Mouse (Mus musculus): ENCODE results near the gene Axin1. TPM values are rescaled to one million over a fixed set of nuclear protein-coding genes. Genes with fewer than 3 reads are reported as not detected.

Gene Axin1
- polyA plus RNA-seq (2014; fragmentation: Illumina TruSeq; extraction: RNeasy Lipid Tissue Mini Kit (QIAGEN cat#74804); ENCODE audit: low read depth, low replicate concordance) = 15.7 TPM

DNA sequence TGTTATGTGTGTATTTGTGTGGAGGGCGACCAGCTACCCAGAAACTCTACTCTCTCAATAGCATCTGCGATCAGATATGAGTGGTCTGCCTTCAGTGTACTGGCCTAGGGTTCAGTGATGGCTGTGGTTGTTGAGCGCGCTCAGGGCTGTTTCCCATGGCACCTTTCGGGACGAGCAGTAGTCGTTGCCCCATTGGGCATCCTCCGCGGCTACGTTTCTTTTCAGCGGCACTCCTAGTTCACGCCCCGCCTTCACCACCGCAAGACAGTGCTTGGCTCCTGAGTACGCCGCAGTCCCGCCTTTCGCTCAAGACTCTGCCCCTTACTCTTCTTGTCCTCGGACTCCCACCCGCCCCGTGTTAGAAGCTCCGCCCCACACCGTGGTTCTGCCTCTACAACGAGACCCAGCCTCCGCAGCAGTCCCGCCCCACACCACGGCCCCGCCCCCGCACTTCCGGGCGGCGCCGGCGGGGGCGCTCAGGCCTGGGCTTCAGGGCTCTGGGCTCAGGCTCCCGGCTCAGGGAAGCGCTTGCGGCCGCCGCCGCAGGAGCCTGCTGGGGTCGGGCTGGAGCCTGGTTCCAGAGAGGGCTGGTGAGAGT is at the start of gene Axin1:
TSS of gene Axin1 (plus strand) at position 450 of the 598 bp plus-strand sequence.

DNA sequence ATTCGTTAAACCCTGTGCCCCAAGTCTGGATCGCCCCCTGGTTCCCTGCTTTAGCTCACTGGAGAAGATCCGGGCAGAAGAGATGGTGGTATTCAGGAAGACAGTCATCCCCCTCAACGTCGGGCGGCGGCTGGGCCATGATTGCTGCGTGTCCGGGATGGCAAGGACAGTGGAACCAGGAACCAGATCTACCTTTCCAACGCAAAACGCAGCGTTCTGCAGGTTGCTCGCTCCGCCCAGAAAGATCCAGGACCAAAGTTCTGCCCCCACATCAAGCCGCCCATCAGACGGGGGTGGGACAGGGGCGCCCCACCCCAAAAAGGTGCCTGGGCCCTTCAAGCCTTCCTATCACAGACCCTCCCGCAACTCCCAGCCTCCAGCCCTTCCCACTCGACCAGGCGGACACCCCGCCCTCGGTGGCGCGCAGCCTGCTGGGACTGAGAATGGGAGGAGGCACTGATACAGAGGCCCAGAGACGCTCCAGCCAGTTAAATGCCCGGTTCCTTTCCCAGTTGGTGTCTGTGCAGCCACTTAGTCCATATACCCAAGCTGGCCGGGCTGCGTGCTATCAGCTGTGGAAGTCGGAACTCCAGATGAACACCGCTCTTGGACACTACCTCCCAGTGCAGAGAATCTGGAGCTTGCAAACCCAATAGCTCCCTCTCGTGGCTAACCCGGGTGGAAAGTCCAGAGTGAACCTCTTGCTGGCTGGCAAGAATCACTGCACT is 48.4 kb upstream of the Axin1 start, which contains the start of gene Decr2:
TSS of gene Decr2 (minus strand) at position 433 of the 728 bp plus-strand sequence.

DNA sequence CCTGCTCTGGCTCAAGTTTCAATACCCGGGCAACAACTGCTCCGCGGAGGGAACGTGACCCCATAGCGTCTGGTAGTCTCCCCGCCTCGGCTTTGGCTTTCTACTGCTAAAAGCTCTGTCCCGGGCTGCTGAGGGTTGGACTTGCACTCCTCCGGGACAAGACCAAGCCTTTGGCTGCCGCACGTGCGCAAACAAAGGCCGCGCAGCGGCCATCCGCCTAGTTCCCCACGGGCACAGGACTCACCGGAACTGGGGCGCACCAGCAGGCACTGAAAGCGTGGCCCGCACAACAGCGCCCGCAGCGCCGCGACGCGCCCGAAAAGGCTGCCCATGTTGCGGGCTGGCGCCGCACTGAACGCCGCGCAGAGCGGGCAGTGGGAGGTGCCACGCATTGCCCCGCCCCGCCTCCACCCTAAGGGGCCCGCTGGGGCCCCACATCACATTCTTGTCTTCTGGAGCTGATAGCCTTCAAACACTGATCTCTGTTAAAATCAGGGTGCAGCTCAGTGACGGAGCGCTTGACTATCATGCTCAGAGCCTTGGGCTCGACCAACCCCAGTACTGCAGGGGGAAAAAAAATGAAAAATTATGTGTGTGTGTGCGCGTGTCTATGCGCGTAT is 43.3 kb upstream of the Axin1 start, which contains the start of gene Nme4:
TSS of gene Nme4 (minus strand) at position 482 of the 620 bp plus-strand sequence.

DNA sequence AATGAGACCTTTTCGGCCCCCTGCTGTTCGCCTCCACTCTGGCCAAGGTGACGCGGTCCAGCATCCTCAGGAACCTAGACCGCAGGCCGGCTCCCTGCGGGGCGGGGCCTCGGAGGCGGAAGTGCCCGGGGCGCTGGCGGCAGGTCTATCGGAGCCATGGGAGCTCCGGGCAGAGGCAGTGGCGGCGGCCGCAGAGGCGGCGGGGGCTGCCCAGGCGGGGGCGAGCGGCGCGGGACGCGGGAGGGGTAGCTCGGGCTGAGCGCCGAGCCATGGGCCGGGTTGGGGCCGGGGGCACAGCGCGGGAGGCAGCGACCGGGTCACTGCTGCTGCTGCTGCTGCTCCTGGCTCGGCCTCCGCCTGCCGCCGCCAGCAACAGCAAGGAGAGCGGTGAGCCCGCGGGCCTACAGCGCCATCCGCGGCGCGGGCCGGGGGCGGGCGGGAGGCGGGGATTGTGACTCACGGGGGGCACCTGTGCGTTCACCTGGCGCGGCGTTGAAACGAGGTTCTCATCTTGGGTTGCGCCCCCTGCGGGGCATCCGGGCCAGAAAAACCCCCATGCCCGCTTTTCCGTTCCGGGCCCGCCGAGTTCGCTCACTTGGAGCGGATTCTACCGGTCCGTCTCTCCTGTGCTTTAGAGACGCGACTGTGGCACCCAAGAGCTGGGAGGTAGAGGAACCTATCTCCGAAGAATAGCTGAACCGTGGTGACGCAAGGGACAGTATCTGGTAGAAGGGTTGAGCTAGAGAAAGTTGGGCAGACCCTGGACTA is 25.1 kb upstream of the Axin1 start, which contains the start of gene Tmem8:
TSS of gene Tmem8 (plus strand) at position 119 of the 768 bp plus-strand sequence.

GRCm38 (mm10) chr17:26123267-26123684 is 15.2 kb upstream of the Axin1 start, which contains the start of gene Mrpl28:
TSS of gene Mrpl28 (plus strand) at chr17:26123500.

GRCm38 (mm10) chr17:26198892-26199291 is 60.4 kb downstream of the Axin1 start, which contains the start of gene Pdia2:
TSS of gene Pdia2 (minus strand) at chr17:26199087.

GRCm38 (mm10) chr17:26202737-26203136 is 64.2 kb downstream of the Axin1 start, which contains the start of gene Rgs11:
TSS of gene Rgs11 (plus strand) at chr17:26202951.

DNA sequence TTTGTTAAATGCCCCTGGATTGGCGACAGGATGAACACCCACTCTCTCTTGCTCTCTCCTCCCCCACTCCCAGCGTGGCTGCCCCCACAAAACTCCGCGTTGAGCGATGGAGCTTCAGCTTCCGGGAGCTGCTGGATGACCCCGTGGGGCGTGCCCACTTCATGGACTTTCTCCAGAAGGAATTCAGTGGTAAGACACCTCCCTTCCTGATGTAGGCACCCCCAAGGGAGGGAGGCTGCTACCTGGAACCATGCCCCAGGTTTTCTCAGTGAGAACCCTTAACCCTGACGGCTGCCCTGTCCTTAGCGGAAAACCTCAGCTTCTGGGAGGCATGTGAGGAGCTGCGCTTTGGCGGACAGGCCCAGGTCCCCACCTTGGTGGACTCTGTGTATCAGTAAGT is 69.2 kb downstream of the Axin1 start, which contains the start of gene Arhgdig:
TSS of gene Arhgdig (minus strand) at position 101 of the 400 bp plus-strand sequence.

DNA sequence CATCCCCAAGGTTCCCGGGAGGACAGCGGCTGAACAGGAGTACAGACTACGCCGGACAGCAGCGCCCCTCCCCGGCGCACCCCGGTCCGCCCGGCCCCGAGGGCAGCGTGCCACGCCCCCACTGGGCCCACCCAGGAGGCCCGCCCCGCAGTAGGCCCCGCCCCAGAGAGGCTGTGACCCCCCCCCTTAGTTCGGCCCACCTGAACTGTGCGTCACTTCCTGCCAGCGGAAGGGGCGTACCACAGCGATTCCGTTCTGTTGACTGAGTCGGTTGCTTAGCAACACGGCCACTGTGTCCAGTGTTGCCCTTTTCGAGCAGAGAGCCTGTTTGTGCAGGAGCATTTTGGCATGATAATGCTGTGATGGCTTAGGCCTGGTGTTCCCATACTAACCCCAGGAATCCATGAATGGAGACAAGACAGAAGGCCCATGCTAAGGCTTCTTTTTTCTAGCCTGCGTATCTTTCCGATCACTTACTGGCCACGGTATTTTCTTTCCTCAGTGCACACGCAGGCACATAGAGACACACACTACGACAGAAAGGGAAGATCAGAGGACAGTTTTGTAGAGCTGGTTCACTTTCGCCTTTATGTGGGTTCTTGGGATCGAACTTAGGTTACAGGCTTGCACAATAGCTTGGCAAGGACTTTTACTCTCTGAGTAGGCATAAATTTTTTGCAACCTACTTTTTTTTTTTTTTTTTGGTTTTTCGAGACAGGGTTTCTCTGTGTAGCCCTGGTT is 105.8 kb downstream of the Axin1 start, which contains the start of gene Fam234a:
TSS of gene Fam234a (minus strand) at position 142 of the 741 bp plus-strand sequence.

Other genes with a start within 250 kb of the Axin1 start
- gene Rab40c, start 219.0 kb upstream of the Axin1 start, polyA plus RNA-seq (2014; fragmentation: Illumina TruSeq; extraction: RNeasy Lipid Tissue Mini Kit (QIAGEN cat#74804); ENCODE audit: low read depth, low replicate concordance) = 15.4 TPM
- 40.5 TPM for gene Pigq, start 193.8 kb upstream of the Axin1 start, polyA plus RNA-seq (2014; fragmentation: Illumina TruSeq; extraction: RNeasy Lipid Tissue Mini Kit (QIAGEN cat#74804); ENCODE audit: low read depth, low replicate concordance)
- not detected for gene Nhlrc4, start 193.7 kb upstream of the Axin1 start, polyA plus RNA-seq (2014; fragmentation: Illumina TruSeq; extraction: RNeasy Lipid Tissue Mini Kit (QIAGEN cat#74804); ENCODE audit: low read depth, low replicate concordance)
- 0.34 TPM for gene A930017K11Rik, start 186.1 kb upstream of the Axin1 start, polyA plus RNA-seq (2014; fragmentation: Illumina TruSeq; extraction: RNeasy Lipid Tissue Mini Kit (QIAGEN cat#74804); ENCODE audit: low read depth, low replicate concordance)
- 9.9 TPM for gene Capn15, start 152.9 kb upstream of the Axin1 start, polyA plus RNA-seq (2014; fragmentation: Illumina TruSeq; extraction: RNeasy Lipid Tissue Mini Kit (QIAGEN cat#74804); ENCODE audit: low read depth, low replicate concordance)
- gene Rab11fip3, start 69.1 kb upstream of the Axin1 start, polyA plus RNA-seq (2014; fragmentation: Illumina TruSeq; extraction: RNeasy Lipid Tissue Mini Kit (QIAGEN cat#74804); ENCODE audit: low read depth, low replicate concordance) = 28.2 TPM
- gene Decr2, start 48.4 kb upstream of the Axin1 start, polyA plus RNA-seq (2014; fragmentation: Illumina TruSeq; extraction: RNeasy Lipid Tissue Mini Kit (QIAGEN cat#74804); ENCODE audit: low read depth, low replicate concordance) = 12.0 TPM
- 10.3 TPM for gene Nme4, start 43.1 kb upstream of the Axin1 start, polyA plus RNA-seq (2014; fragmentation: Illumina TruSeq; extraction: RNeasy Lipid Tissue Mini Kit (QIAGEN cat#74804); ENCODE audit: low read depth, low replicate concordance)
- 6.0 TPM for gene Tmem8, start 25.4 kb upstream of the Axin1 start, polyA plus RNA-seq (2014; fragmentation: Illumina TruSeq; extraction: RNeasy Lipid Tissue Mini Kit (QIAGEN cat#74804); ENCODE audit: low read depth, low replicate concordance)
- 179 TPM for gene Mrpl28, start 15.2 kb upstream of the Axin1 start, polyA plus RNA-seq (2014; fragmentation: Illumina TruSeq; extraction: RNeasy Lipid Tissue Mini Kit (QIAGEN cat#74804); ENCODE audit: low read depth, low replicate concordance)
- gene Pdia2, start 60.4 kb downstream of the Axin1 start, polyA plus RNA-seq (2014; fragmentation: Illumina TruSeq; extraction: RNeasy Lipid Tissue Mini Kit (QIAGEN cat#74804); ENCODE audit: low read depth, low replicate concordance) = not detected
- 0.58 TPM for gene Rgs11, start 64.3 kb downstream of the Axin1 start, polyA plus RNA-seq (2014; fragmentation: Illumina TruSeq; extraction: RNeasy Lipid Tissue Mini Kit (QIAGEN cat#74804); ENCODE audit: low read depth, low replicate concordance)
- 0.52 TPM for gene Arhgdig, start 69.1 kb downstream of the Axin1 start, polyA plus RNA-seq (2014; fragmentation: Illumina TruSeq; extraction: RNeasy Lipid Tissue Mini Kit (QIAGEN cat#74804); ENCODE audit: low read depth, low replicate concordance)
- 72.6 TPM for gene Fam234a, start 105.6 kb downstream of the Axin1 start, polyA plus RNA-seq (2014; fragmentation: Illumina TruSeq; extraction: RNeasy Lipid Tissue Mini Kit (QIAGEN cat#74804); ENCODE audit: low read depth, low replicate concordance)
- gene Luc7l, start 114.2 kb downstream of the Axin1 start, polyA plus RNA-seq (2014; fragmentation: Illumina TruSeq; extraction: RNeasy Lipid Tissue Mini Kit (QIAGEN cat#74804); ENCODE audit: low read depth, low replicate concordance) = 36.3 TPM